Mouse (Mus musculus) left cerebral cortex, adult 2 months (tissue): ENCODE measurements around the gene 2310030G06Rik. TPM values are rescaled to one million over a fixed set of nuclear protein-coding genes. Genes with fewer than 3 reads are reported as not detected.

Source experiments
- DNase-seq, 2 experiments: peaks; one replicate each; pipeline ENCODE4 v3.0.0; 2021 to 2022; ENCODE audit warnings: low spot score in 2 of 2, mixed read lengths in 1 of 2; ENCODE audit errors: extremely low spot score in 1 of 2
- H3K27ac ChIP-seq: fragments of 200-600 bp; 2 replicates; pipeline ENCODE4 v1.8.1; 2022
- H3K4me3 ChIP-seq: fragments of 200-600 bp; 2 replicates; pipeline ENCODE4 v1.8.1; 2022
- CTCF ChIP-seq: fragments of 200-600 bp; IDR thresholded peaks from 2 replicates; pipeline ENCODE4 v1.8.1; 2022; ENCODE audit warnings: antibody characterized with exemption, mild to moderate bottlenecking, moderate library complexity
- intact Hi-C: fragments of 180-260 bp; cut with DNase I; formaldehyde crosslinking; loops from one replicate; pipeline ENCODE4 v1.15.1; 2025
- total RNA-seq, 2 experiments: library from RNA; stranded (reverse); gene quantifications; 2 replicates each; pipeline ENCODE4 v1.2.3; 2021

Gene 2310030G06Rik
- total RNA-seq, 2 experiments from 2014 or later = 2.8 to 3.2 TPM

GRCm38 (mm10) chr9:50740867-50741784 lies 5.2 kb downstream of the 2310030G06Rik start:
- H3K27ac ChIP-seq = no peak overlapping the region
- DNase-seq = no peak
- no peak for TF ChIP-seq CTCF
- intact Hi-C loops = no loop called here
- H3K4me3 ChIP-seq = no peak overlapping the region

GRCm38 (mm10) chr9:50738914-50739870 lies 7.1 kb downstream of the 2310030G06Rik start, which contains the start of gene Dixdc1:
TSS of gene Dixdc1 (minus strand) at chr9:50739517.
- intact Hi-C loops = no loop called here
- peak; percentile 87 to 91 for DNase-seq
- Histone ChIP-seq H3K27ac (no peak within 1 kb of the TSS), H3K4me3 (peak within 1 kb of the TSS; percentile 49)
- no peak for TF ChIP-seq CTCF

- intact Hi-C loops = loop anchor here (2.0 kb wide), 2 partner anchors 26 to 36 kb away; no protein-coding TSS in a partner anchor
- Histone ChIP-seq H3K4me3 (no peak overlapping the region), H3K27ac (no peak overlapping the region)
- peak; percentile 83 for TF ChIP-seq CTCF
- DNase-seq = peak; percentile 43 to 46
Measured at GRCm38 (mm10) chr9:50734989-50735388, 11.3 kb downstream of the 2310030G06Rik start.

- no peak overlapping the region for H3K27ac ChIP-seq
- intact Hi-C loops = no loop called here
- DNase-seq = no peak
- no peak overlapping the region for H3K4me3 ChIP-seq
- TF ChIP-seq CTCF = no peak
Measured at GRCm38 (mm10) chr9:50732560-50732959, 13.8 kb downstream of the 2310030G06Rik start.

- H3K27ac ChIP-seq = no peak overlapping the region
- intact Hi-C loops = loop anchor here (5.0 kb wide), 1 partner anchor 38 kb away; the partner anchor contains the start of gene Fdxacb1
- no peak for TF ChIP-seq CTCF
- DNase-seq = no peak
- H3K4me3 ChIP-seq = no peak overlapping the region
Measured at GRCm38 (mm10) chr9:50729600-50729999, 16.7 kb downstream of the 2310030G06Rik start.

GRCm38 (mm10) chr9:50727925-50728651 lies 18.2 kb downstream of the 2310030G06Rik start:
- intact Hi-C loops = loop anchor here (2.0 to 5.0 kb wide), 2 partner anchors 29 to 39 kb away; partner anchors contain the start of gene Fdxacb1
- Histone ChIP-seq H3K27ac (peak overlapping the region; percentile 84), H3K4me3 (peak overlapping the region; percentile 56)
- DNase-seq = peak; percentile 83 to 88
- TF ChIP-seq CTCF = peak; percentile 4

- no peak for TF ChIP-seq CTCF
- intact Hi-C loops = loop anchor here (2.0 to 5.0 kb wide), 2 partner anchors 29 to 40 kb away; partner anchors contain the start of gene Fdxacb1
- Histone ChIP-seq H3K4me3 (peak overlapping the region; percentile 56), H3K27ac (peak overlapping the region; percentile 84)
- DNase-seq = peak; percentile 67 to 75
Measured at GRCm38 (mm10) chr9:50727171-50727924, 19.0 kb downstream of the 2310030G06Rik start.

GRCm38 (mm10) chr9:50725921-50726590 lies 20.3 kb downstream of the 2310030G06Rik start:
- H3K27ac ChIP-seq = no peak overlapping the region
- DNase-seq = no peak
- no peak overlapping the region for H3K4me3 ChIP-seq
- no peak for TF ChIP-seq CTCF
- intact Hi-C loops = loop anchor here (2.0 to 5.0 kb wide), 2 partner anchors 27 to 41 kb away; partner anchors contain the start of gene Fdxacb1

- DNase-seq = no peak
- no peak for TF ChIP-seq CTCF
- H3K27ac ChIP-seq = no peak overlapping the region
- no peak overlapping the region for H3K4me3 ChIP-seq
- intact Hi-C loops = loop anchor here (5.0 kb wide), 1 partner anchor 43 kb away; the partner anchor contains the start of gene Fdxacb1
Measured at GRCm38 (mm10) chr9:50724661-50725330, 21.5 kb downstream of the 2310030G06Rik start.
